Mouse (Mus musculus): Measurements from ENCODE around the gene Gm20388.

Gene Gm20388

GRCm38 (mm10) chr8:119915298-119915697, 4.7 kb downstream of the Gm20388 start:
- DNase-seq (ENCODE audit: low spot score in 2 of 2): no peak

- no peak for DNase-seq (ENCODE audit: low spot score in 2 of 2)
Observed at GRCm38 (mm10) chr8:119916237-119916892, 5.7 kb downstream of the Gm20388 start.

GRCm38 (mm10) chr8:119917415-119917814, 6.8 kb downstream of the Gm20388 start:
- DNase-seq (ENCODE audit: low spot score in 2 of 2): no peak

- no peak for DNase-seq (ENCODE audit: low spot score in 2 of 2)
Observed at GRCm38 (mm10) chr8:119918155-119918567, 7.5 kb downstream of the Gm20388 start.

- no peak for DNase-seq (ENCODE audit: low spot score in 2 of 2)
Observed at GRCm38 (mm10) chr8:119923259-119923658, 12.6 kb downstream of the Gm20388 start.

GRCm38 (mm10) chr8:119925428-119925827, 14.8 kb downstream of the Gm20388 start:
- DNase-seq (ENCODE audit: low spot score in 2 of 2): no peak

GRCm38 (mm10) chr8:119926474-119926873, 15.8 kb downstream of the Gm20388 start:
- no peak for DNase-seq (ENCODE audit: low spot score in 2 of 2)

- DNase-seq (ENCODE audit: low spot score in 2 of 2): no peak
Observed at GRCm38 (mm10) chr8:119927422-119928092, 16.9 kb downstream of the Gm20388 start.

GRCm38 (mm10) chr8:119931317-119931716, 20.7 kb downstream of the Gm20388 start:
- no peak for DNase-seq (ENCODE audit: low spot score in 2 of 2)

GRCm38 (mm10) chr8:119933681-119934080, 23.0 kb downstream of the Gm20388 start:
- no peak for DNase-seq (ENCODE audit: low spot score in 2 of 2)

GRCm38 (mm10) chr8:119935541-119935940, 24.9 kb downstream of the Gm20388 start:
- DNase-seq (ENCODE audit: low spot score in 2 of 2): no peak

GRCm38 (mm10) chr8:119938481-119938880, 27.8 kb downstream of the Gm20388 start:
- no peak for DNase-seq (ENCODE audit: low spot score in 2 of 2)

GRCm38 (mm10) chr8:119939336-119939735, 28.7 kb downstream of the Gm20388 start:
- DNase-seq (ENCODE audit: low spot score in 2 of 2): no peak

GRCm38 (mm10) chr8:119941471-119941870, 30.8 kb downstream of the Gm20388 start:
- DNase-seq (ENCODE audit: low spot score in 2 of 2): no peak

- DNase-seq (ENCODE audit: low spot score in 2 of 2): no peak
Observed at GRCm38 (mm10) chr8:119943616-119944015, 33.0 kb downstream of the Gm20388 start.

- DNase-seq (ENCODE audit: low spot score in 2 of 2): peak; percentile 47 to 56
Observed at GRCm38 (mm10) chr8:119944096-119944811, 33.6 kb downstream of the Gm20388 start.

GRCm38 (mm10) chr8:119946326-119946865, 35.8 kb downstream of the Gm20388 start:
- no peak for DNase-seq (ENCODE audit: low spot score in 2 of 2)

GRCm38 (mm10) chr8:119947653-119948052, 37.0 kb downstream of the Gm20388 start:
- no peak for DNase-seq (ENCODE audit: low spot score in 2 of 2)

- DNase-seq (ENCODE audit: low spot score in 2 of 2): no peak
Observed at GRCm38 (mm10) chr8:119948340-119948739, 37.7 kb downstream of the Gm20388 start.

- no peak for DNase-seq (ENCODE audit: low spot score in 2 of 2)
Observed at GRCm38 (mm10) chr8:119952282-119952681, 41.6 kb downstream of the Gm20388 start.

GRCm38 (mm10) chr8:119952747-119953146, 42.1 kb downstream of the Gm20388 start:
- no peak for DNase-seq (ENCODE audit: low spot score in 2 of 2)

- DNase-seq (ENCODE audit: low spot score in 2 of 2): no peak
Observed at GRCm38 (mm10) chr8:119955333-119955732, 44.7 kb downstream of the Gm20388 start.

Data from urinary bladder, adult 18-20 months (tissue).